Mouse (Mus musculus) stomach, postnatal 0 days (tissue): Measurements from ENCODE around the gene Csnk1e.

Experiments used
- CTCF ChIP-seq: IDR thresholded peaks from 2 replicates; pipeline ENCODE4 v1.5.1; 2016; ENCODE audit warnings: antibody characterized with exemption, low read depth, mild to moderate bottlenecking, moderate library complexity
- EP300 ChIP-seq: optimal IDR thresholded peaks from 2 replicates; pipeline ENCODE3; 2016; ENCODE audit warnings: antibody characterized with exemption

- no peak for TF ChIP-seq CTCF
- no peak for TF ChIP-seq EP300
Observed at GRCm38 (mm10) chr15:79432328-79432727, 23.0 kb downstream of the Csnk1e start.
